Mouse (Mus musculus) myocyte (in vitro differentiated cells): ENCODE data around the gene Ssbp3. TPM values are rescaled to one million over a fixed set of nuclear protein-coding genes. Genes with fewer than 3 reads are reported as not detected.
A peak's percentile ranks its signal among the peaks of the same experiment; 100 is the strongest.

Source experiments
- H3K27me3 ChIP-seq: one replicate; pipeline ENCODE4 v1.6.1; 2011; ENCODE audit not compliant: control insufficient read depth, insufficient read depth, insufficient read length
- H3K36me3 ChIP-seq: one replicate; pipeline ENCODE4 v1.6.1; 2011; ENCODE audit not compliant: control insufficient read depth, insufficient read depth
- H3K4me2 ChIP-seq: one replicate; pipeline ENCODE4 v1.6.1; 2011; ENCODE audit warnings: low read depth, control low read depth
- H3K4me3 ChIP-seq: one replicate; pipeline ENCODE4 v1.5.1; 2011; ENCODE audit warnings: mild to moderate bottlenecking, control low read depth, moderate library complexity
- H3K79me2 ChIP-seq: one replicate; pipeline ENCODE4 v1.6.1; 2011; ENCODE audit not compliant: control insufficient read depth, insufficient read depth
- H3ac ChIP-seq: one replicate; pipeline ENCODE4 v1.6.1; 2011; ENCODE audit not compliant: control insufficient read depth, insufficient read length
- CEBPB ChIP-seq: IDR thresholded peaks from 2 replicates; pipeline ENCODE4 v1.6.1; 2011; ENCODE audit warnings: mild to moderate bottlenecking, moderate library complexity; ENCODE audit not compliant: poor library complexity, insufficient read depth, severe bottlenecking
- E2F4 ChIP-seq: IDR thresholded peaks from one replicate; pipeline ENCODE4 v1.6.1; 2011; ENCODE audit warnings: mild to moderate bottlenecking, control low read depth, moderate library complexity; ENCODE audit not compliant: insufficient read depth
- MAX ChIP-seq: IDR thresholded peaks from one replicate; pipeline ENCODE4 v1.6.1; 2011; ENCODE audit warnings: low read depth, mild to moderate bottlenecking, control low read depth
- MYOD1 ChIP-seq, 3 experiments: IDR thresholded peaks; one replicate each; pipeline ENCODE4 v1.6.1; 2011; ENCODE audit warnings: control low read depth in 2 of 3, low read depth in 2 of 3, mild to moderate bottlenecking in 2 of 3, moderate library complexity in 1 of 3; ENCODE audit not compliant: insufficient read length in 2 of 3, control insufficient read depth in 1 of 3
- MYOG ChIP-seq, 3 experiments: IDR thresholded peaks; one replicate each; pipeline ENCODE4 v1.6.1; 2011; ENCODE audit warnings: control low read depth in 2 of 3, low read depth in 2 of 3, mild to moderate bottlenecking in 2 of 3; ENCODE audit not compliant: insufficient read length in 2 of 3, control insufficient read depth in 1 of 3, insufficient read depth in 1 of 3
- POLR2A ChIP-seq: IDR thresholded peaks from one replicate; pipeline ENCODE4 v1.6.1; 2011; ENCODE audit warnings: low read depth, mild to moderate bottlenecking, control low read depth, moderate library complexity; ENCODE audit not compliant: insufficient read length
- POLR2AphosphoS2 ChIP-seq: IDR thresholded peaks from one replicate; pipeline ENCODE4 v1.6.1; 2011; ENCODE audit warnings: low read depth, control low read depth; ENCODE audit not compliant: insufficient read length
- REST ChIP-seq: IDR thresholded peaks from one replicate; pipeline ENCODE4 v1.6.1; 2011; ENCODE audit warnings: mild to moderate bottlenecking, control low read depth, moderate library complexity; ENCODE audit not compliant: insufficient read depth, insufficient read length
- SRF ChIP-seq: IDR thresholded peaks from one replicate; pipeline ENCODE4 v1.6.1; 2011; ENCODE audit warnings: low read depth; ENCODE audit not compliant: control insufficient read depth, insufficient read length
- TCF12 ChIP-seq: IDR thresholded peaks from one replicate; pipeline ENCODE4 v1.6.1; 2011; ENCODE audit warnings: mild to moderate bottlenecking, control low read depth; ENCODE audit not compliant: poor library complexity, insufficient read depth, severe bottlenecking
- TCF3 ChIP-seq: IDR thresholded peaks from one replicate; pipeline ENCODE4 v1.6.1; 2011; ENCODE audit warnings: low read depth, control low read depth; ENCODE audit not compliant: insufficient read length
- USF1 ChIP-seq: IDR thresholded peaks from one replicate; pipeline ENCODE4 v1.6.1; 2011; ENCODE audit warnings: low read depth, mild to moderate bottlenecking, control low read depth, moderate library complexity
- polyA plus RNA-seq: library from polyadenylated mRNA; unstranded; fragments of >200 nt; fragmentation: generic; extraction: Trizol; gene quantifications from one replicate; pipeline ENCODE4 v1.2.1, GENCODE M21; 2012; ENCODE audit warnings: missing spikeins

Gene Ssbp3
- polyA plus RNA-seq, 1 experiment, result 59.4 TPM

GRCm38 (mm10) chr4:107013119-107013816 lies 102.8 kb downstream of the Ssbp3 start:
- Histone ChIP-seq H3K79me2 (peaks cover 27% of the 10 kb centered on the region), H3K36me3 (peaks cover 3% of the 10 kb centered on the region), H3ac (no peak overlapping the region), H3K4me3 (no peak overlapping the region), H3K27me3 (no peaks in the 10 kb centered on the region), H3K4me2 (peak overlapping the region; percentile 49)
- TF ChIP-seq SRF, result no peak
- TF ChIP-seq POLR2AphosphoS2, result no peak
- no peak for TF ChIP-seq E2F4
- no peak for TF ChIP-seq POLR2A
- TF ChIP-seq TCF3, result no peak
- TF ChIP-seq CEBPB, result no peak

DNA sequence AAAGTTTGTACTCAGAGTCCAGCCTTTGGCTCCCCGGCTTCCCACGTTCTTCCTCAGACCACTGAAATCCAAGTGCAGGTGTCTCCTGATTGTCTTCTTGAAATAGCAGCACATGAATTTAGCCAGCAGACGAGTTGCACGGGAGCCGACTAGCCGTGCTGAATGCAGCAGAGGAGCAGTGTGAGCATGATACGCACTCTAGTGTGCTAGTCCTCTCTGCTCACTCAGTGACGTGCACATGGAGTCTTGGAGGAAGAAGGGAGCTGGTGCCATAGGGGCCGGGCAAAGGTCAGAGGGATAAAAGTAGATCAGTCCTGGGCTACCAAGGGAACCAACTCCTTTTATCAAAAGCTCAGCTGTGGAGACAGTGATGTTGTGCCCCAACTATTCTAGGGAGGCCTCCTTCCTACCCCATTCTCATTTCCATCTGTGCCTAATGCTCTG lies 103.3 kb downstream of the Ssbp3 start:
- peaks cover 3% of the 10 kb centered on the region for H3K36me3 ChIP-seq
- no peak for TF ChIP-seq USF1
- no peak for TF ChIP-seq TCF12
- no peak for TF ChIP-seq TCF3
- no peak overlapping the region for H3ac ChIP-seq

DNA sequence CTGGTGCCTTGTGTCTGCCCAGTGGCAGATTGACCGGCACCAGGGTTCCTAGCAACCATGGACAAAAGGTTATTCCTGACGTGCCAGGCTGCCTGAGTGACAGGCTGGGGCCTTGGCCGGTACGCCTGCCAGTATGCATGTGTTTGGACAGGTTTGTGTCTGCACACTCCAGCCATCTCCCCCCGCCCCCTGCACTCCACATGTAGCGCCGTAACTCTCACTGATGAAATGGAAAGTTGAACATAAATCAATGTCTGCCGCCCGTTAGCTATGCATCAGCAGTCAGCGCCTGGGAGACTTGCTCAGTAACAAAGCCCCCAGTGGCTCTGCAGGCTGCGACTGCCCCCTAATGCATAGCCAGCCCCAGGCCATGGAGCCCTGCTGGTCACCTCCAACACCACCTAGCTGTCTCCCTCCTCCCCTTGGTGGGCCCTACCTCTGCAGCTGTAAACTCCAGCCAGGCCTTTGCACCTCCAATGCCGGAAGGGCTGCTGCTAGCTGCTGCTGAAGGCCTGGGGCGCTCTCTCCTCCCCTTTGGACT lies 105.5 kb downstream of the Ssbp3 start:
- TF ChIP-seq TCF12, result no peak
- TF ChIP-seq REST, result no peak
- no peak for TF ChIP-seq CEBPB
- TF ChIP-seq POLR2A, result no peak
- no peak for TF ChIP-seq USF1
- no peak for TF ChIP-seq E2F4
- no peak for TF ChIP-seq TCF3
- TF ChIP-seq MYOG (IDR thresholded peaks at IDR 0.05; ENCODE audit: control insufficient read depth in 1 of 3, insufficient read depth in 1 of 3, insufficient read length in 2 of 3, low read depth in 2 of 3), result no peak
- no peak for TF ChIP-seq SRF
- no peak for TF ChIP-seq MYOD1 (IDR thresholded peaks at IDR 0.05; ENCODE audit: control insufficient read depth in 1 of 3, insufficient read length in 2 of 3, low read depth in 2 of 3)
- TF ChIP-seq MAX, result no peak
- TF ChIP-seq POLR2AphosphoS2, result no peak
- Histone ChIP-seq H3K4me2 (peak overlapping the region; percentile 27), H3K79me2 (peaks cover 33% of the 10 kb centered on the region), H3K36me3 (no peaks in the 10 kb centered on the region), H3K27me3 (no peaks in the 10 kb centered on the region), H3K4me3 (no peak overlapping the region), H3ac (no peak overlapping the region)

More for the DNA sequence above, 103.3 kb downstream of the Ssbp3 start:
- H3K79me2 ChIP-seq, result peaks cover 27% of the 10 kb centered on the region
- no peak overlapping the region for H3K4me3 ChIP-seq
- peak overlapping the region; percentile 12 for H3K4me2 ChIP-seq
- no peaks in the 10 kb centered on the region for H3K27me3 ChIP-seq

DNA sequence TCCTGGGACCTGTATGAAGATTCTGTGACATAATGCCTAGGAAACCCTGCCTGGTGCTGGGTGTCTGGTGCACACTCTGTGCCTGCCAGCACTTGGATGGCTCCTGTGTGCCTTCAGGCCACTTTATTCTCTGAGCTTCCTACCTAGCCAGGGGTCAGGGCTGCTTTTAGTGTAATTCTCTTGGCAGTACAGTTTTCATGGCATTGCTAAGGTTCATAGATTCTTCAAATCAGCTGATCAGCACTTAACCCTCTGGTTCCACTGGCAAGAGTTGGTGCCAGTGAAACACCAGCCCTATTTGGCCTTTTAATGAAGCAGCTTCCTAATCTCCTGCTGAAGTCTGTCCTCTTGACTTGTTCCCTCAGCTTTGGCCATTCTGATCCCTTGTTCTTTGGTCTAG lies 106.8 kb downstream of the Ssbp3 start:
- H3K36me3 ChIP-seq, result no peaks in the 10 kb centered on the region
- H3ac ChIP-seq, result no peak overlapping the region
- no peaks in the 10 kb centered on the region for H3K27me3 ChIP-seq
- H3K4me3 ChIP-seq, result no peak overlapping the region
- TF ChIP-seq MAX (no peak), REST (no peak), CEBPB (no peak), E2F4 (no peak), MYOD1 (IDR thresholded peaks at IDR 0.05; ENCODE audit: control insufficient read depth in 1 of 3, insufficient read length in 2 of 3, low read depth in 2 of 3) (no peak), MYOG (IDR thresholded peaks at IDR 0.05; ENCODE audit: control insufficient read depth in 1 of 3, insufficient read depth in 1 of 3, insufficient read length in 2 of 3, low read depth in 2 of 3) (no peak), TCF12 (no peak), POLR2A (no peak)
- H3K4me2 ChIP-seq, result no peak overlapping the region
- peaks cover 39% of the 10 kb centered on the region for H3K79me2 ChIP-seq

- peak overlapping the region; percentile 38 for H3K4me2 ChIP-seq
- no peaks in the 10 kb centered on the region for H3K27me3 ChIP-seq
- H3K36me3 ChIP-seq, result no peaks in the 10 kb centered on the region
- H3ac ChIP-seq, result no peak overlapping the region
- no peak overlapping the region for H3K4me3 ChIP-seq
- H3K79me2 ChIP-seq, result peaks cover 33% of the 10 kb centered on the region
- TF ChIP-seq E2F4, result no peak
- no peak for TF ChIP-seq SRF
- peak in 1 of 3 experiments; percentile 26 for TF ChIP-seq MYOG (IDR thresholded peaks at IDR 0.05; ENCODE audit: control insufficient read depth in 1 of 3, insufficient read depth in 1 of 3, insufficient read length in 2 of 3, low read depth in 2 of 3)
- peak; percentile 63 to 94 (median 81) for TF ChIP-seq MYOD1 (IDR thresholded peaks at IDR 0.05; ENCODE audit: control insufficient read depth in 1 of 3, insufficient read length in 2 of 3, low read depth in 2 of 3)
- peak; percentile 39 for TF ChIP-seq TCF3
Observed at GRCm38 (mm10) chr4:107018521-107018920, 108.0 kb downstream of the Ssbp3 start.
